Mouse (Mus musculus): ENCODE measurements around the gene Naga. TPM values are rescaled to one million over a fixed set of nuclear protein-coding genes. Genes with fewer than 3 reads are reported as not detected.
A peak's percentile ranks its signal among the peaks of the same experiment; 100 is the strongest.

The Naga gene
- polyA plus RNA-seq, 1 experiment from 2014 or later = 22.4 TPM

DNA sequence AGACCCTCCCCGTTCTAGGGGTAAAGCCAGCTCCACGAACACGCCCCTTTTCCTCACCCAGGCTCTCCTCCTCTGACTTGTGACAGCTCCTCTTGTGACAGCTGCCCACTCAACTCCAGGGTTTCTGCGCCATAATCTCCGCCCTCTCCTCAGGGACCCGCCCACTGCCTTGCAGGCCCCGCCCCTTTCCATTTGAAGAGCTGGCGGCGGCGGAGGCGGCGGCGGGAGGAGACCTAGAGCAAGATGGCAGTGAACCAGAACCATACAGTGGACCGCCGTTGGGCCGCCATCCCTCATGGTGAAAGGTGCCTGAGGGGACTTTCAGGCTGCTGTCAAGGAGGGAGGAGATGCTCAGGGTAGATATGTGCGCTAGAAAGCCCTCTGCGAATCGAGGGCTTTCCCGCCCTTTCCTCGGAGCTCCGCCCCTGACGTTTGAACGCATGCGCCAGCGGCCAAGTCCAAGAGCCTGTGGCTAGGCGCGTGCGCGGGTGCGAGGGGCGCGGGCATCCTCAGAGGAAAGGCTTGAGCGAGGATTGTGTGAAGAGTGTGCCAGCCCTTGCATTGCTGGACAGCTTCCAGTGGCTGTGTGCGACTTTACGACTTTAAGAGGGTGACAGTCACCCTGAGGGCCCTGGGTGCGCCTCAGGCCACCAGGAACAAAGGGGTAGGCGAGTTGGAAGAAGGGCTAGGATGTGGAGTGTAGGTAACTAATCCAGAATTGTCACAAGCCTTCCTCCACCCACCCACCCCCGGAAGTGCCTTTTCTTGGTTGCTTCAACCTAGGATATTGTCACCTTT lies 39.8 kb downstream of the Naga start, which contains the start of gene Wbp2nl:
Gene Wbp2nl (plus strand): TSS at position 191 of the 798 bp plus-strand sequence.
- Histone ChIP-seq H3K4me1 (peaks cover 11% of the 10 kb centered on the region), H3K4me3 (no peak within 1 kb of the TSS), H3K27me3 (ENCODE audit: low read depth, poor library complexity, severe bottlenecking) (peaks cover 14% of the 10 kb centered on the region), H3K9me3 (replicated peaks) (0 out of 2 replicates have a peak, but pooled peaks cover 5% of the 10 kb centered on the region), H3K36me3 (no peaks in the 10 kb centered on the region), H3K27ac (replicated peaks) (no peak within 1 kb of the TSS)
- DNase-seq (ENCODE audit: low spot score) = no peak
- WGBS = 60% methylated on average over 39 of the region's 39 CpGs

DNA sequence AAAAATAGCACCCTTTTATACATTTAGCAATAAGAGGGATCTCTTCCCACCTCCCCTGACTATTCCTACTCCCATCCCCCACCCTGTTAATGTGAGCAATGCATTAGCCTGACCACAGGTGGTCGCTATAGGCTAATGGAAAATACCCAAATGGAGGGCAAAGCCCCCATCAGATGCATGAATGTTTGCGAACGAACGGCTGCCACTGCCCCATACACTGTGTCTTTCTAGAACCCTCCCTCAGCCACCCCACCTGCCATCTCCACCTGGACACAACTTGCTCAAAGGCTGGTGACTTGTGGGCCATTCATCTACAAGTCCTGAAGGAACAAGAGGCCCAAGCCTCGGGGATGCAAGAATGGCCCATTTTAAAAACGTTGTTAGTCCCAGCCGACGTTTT lies 44.7 kb downstream of the Naga start:
- Histone ChIP-seq H3K4me1 (peaks cover 34% of the 10 kb centered on the region), H3K36me3 (peaks cover 34% of the 10 kb centered on the region), H3K27me3 (ENCODE audit: low read depth, poor library complexity, severe bottlenecking) (peaks cover 7% of the 10 kb centered on the region), H3K27ac (replicated peaks) (0 out of 2 replicates have a peak overlapping the region, but pooled peaks have one; percentile 46), H3K4me3 (no peak overlapping the region), H3K9me3 (replicated peaks) (0 out of 2 replicates have a peak, but pooled peaks cover 5% of the 10 kb centered on the region)
- peak; percentile 36 for DNase-seq (ENCODE audit: low spot score)
- WGBS = 55% methylated on average over 8 of the region's 8 CpGs

GRCm38 (mm10) chr15:82293271-82293711 lies 45.4 kb downstream of the Naga start:
- Histone ChIP-seq H3K9me3 (replicated peaks) (no peaks in the 10 kb centered on the region), H3K36me3 (peaks cover 42% of the 10 kb centered on the region), H3K4me1 (peaks cover 30% of the 10 kb centered on the region), H3K4me3 (peak overlapping the region; percentile 31), H3K27me3 (ENCODE audit: low read depth, poor library complexity, severe bottlenecking) (no peaks in the 10 kb centered on the region), H3K27ac (replicated peaks) (peak overlapping the region; percentile 57)
- DNase-seq (ENCODE audit: low spot score) = peak; percentile 73
- 8% methylated on average over 7 of the region's 7 CpGs for WGBS

DNA sequence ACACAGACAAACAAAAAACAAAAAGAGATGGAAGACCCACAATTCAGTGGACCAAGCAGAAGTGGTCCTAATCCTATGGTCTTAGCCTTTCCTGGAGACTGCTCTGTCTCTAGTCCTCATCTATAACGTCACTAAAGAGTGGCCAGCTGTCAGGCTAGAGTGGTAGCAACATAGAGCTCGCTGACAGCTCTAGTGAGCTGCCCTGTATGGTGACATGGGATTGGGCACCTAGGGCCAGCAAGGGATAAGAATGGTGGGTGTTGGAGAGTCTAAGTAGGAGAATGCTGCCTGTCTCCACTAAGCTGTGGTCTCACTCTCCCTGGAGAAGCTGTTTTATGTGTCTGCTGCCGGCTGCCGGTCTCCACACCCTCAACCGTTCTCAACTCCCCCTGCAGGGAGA lies 45.9 kb downstream of the Naga start:
- Histone ChIP-seq H3K9me3 (replicated peaks) (no peaks in the 10 kb centered on the region), H3K36me3 (peaks cover 46% of the 10 kb centered on the region), H3K4me3 (peak overlapping the region; percentile 31), H3K27ac (replicated peaks) (peak overlapping the region; percentile 57), H3K4me1 (peaks cover 30% of the 10 kb centered on the region), H3K27me3 (ENCODE audit: low read depth, poor library complexity, severe bottlenecking) (no peaks in the 10 kb centered on the region)
- no peak for DNase-seq (ENCODE audit: low spot score)
- WGBS = 34% methylated on average over 5 of the region's 5 CpGs

- no peak overlapping the region for H3K4me3 ChIP-seq
- peaks cover 30% of the 10 kb centered on the region for H3K4me1 ChIP-seq
- DNase-seq (ENCODE audit: low spot score) = no peak
- H3K27me3 ChIP-seq (ENCODE audit: low read depth, poor library complexity, severe bottlenecking) = no peaks in the 10 kb centered on the region
- peaks cover 72% of the 10 kb centered on the region for H3K36me3 ChIP-seq
- H3K9me3 ChIP-seq (replicated peaks) = no peaks in the 10 kb centered on the region
- 91% methylated on average over 7 of the region's 7 CpGs for WGBS
- no peak overlapping the region for H3K27ac ChIP-seq (replicated peaks)
Observed at GRCm38 (mm10) chr15:82290252-82290651, 48.5 kb downstream of the Naga start.

DNA sequence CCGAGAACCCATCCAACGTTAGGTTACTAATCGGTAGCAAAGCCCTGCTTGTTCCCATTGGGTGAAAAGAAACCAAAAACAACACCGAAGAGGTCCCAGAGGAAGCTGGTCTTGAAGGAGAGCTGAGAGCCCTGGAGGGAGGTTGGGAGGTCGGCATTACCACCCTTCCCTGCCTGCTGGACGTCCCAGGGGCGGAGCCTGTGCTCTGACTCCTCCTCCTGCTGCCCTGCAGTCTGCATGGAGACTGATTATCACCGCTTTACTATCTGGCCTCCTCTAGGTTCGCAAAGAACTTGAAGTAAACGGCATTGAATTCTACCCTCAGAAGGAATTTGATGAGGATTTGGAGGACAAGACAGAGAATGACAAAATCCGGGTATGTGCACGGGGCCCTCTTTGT lies 52.6 kb downstream of the Naga start:
- Histone ChIP-seq H3K4me3 (no peak overlapping the region), H3K4me1 (no peaks in the 10 kb centered on the region), H3K9me3 (replicated peaks) (no peaks in the 10 kb centered on the region), H3K27me3 (ENCODE audit: low read depth, poor library complexity, severe bottlenecking) (no peaks in the 10 kb centered on the region), H3K27ac (replicated peaks) (no peak overlapping the region), H3K36me3 (peaks cover 99% of the 10 kb centered on the region)
- DNase-seq (ENCODE audit: low spot score) = no peak
- 73% methylated on average over 12 of the region's 12 CpGs for WGBS

- 89% methylated on average over 4 of the region's 4 CpGs for WGBS
- no peak overlapping the region for H3K27ac ChIP-seq (replicated peaks)
- no peaks in the 10 kb centered on the region for H3K9me3 ChIP-seq (replicated peaks)
- no peaks in the 10 kb centered on the region for H3K27me3 ChIP-seq (ENCODE audit: low read depth, poor library complexity, severe bottlenecking)
- H3K4me3 ChIP-seq = no peak overlapping the region
- peaks cover 26% of the 10 kb centered on the region for H3K4me1 ChIP-seq
- no peak for DNase-seq (ENCODE audit: low spot score)
- peaks cover 91% of the 10 kb centered on the region for H3K36me3 ChIP-seq
Observed at GRCm38 (mm10) chr15:82280638-82281037, 58.1 kb downstream of the Naga start.

Other genes starting within 250 kb of the Naga start
- gene Ccdc134, start 211.0 kb downstream of the Naga start, polyA plus RNA-seq (2016; fragmentation: Nextera tagmentation; extraction: Ambion mirVana) = 23.0 and 25.6 TPM in 2 replicates
- gene Srebf2, start 191.7 kb downstream of the Naga start, polyA plus RNA-seq (2016; fragmentation: Nextera tagmentation; extraction: Ambion mirVana) = 214 and 239 TPM in 2 replicates
- 0.16 and 0.52 TPM in 2 replicates for gene Shisa8, start 126.1 kb downstream of the Naga start, polyA plus RNA-seq (2016; fragmentation: Nextera tagmentation; extraction: Ambion mirVana)
- 0.07 TPM in 1 of 2 replicates, not detected in the other for gene Tnfrsf13c, start 114.6 kb downstream of the Naga start, polyA plus RNA-seq (2016; fragmentation: Nextera tagmentation; extraction: Ambion mirVana)
- gene Cenpm, start 94.2 kb downstream of the Naga start, polyA plus RNA-seq (2016; fragmentation: Nextera tagmentation; extraction: Ambion mirVana) = 94.9 and 102 TPM in 2 replicates
- gene 1500009C09Rik, start 86.5 kb downstream of the Naga start, polyA plus RNA-seq (2016; fragmentation: Nextera tagmentation; extraction: Ambion mirVana) = 0.15 and 0.36 TPM in 2 replicates
- gene Sept3, start 64.0 kb downstream of the Naga start, polyA plus RNA-seq (2016; fragmentation: Nextera tagmentation; extraction: Ambion mirVana) = 83.4 and 109 TPM in 2 replicates
- 0.11 and 0.25 TPM in 2 replicates for gene Wbp2nl, start 40.0 kb downstream of the Naga start, polyA plus RNA-seq (2016; fragmentation: Nextera tagmentation; extraction: Ambion mirVana)
- gene Pheta2, start within 50 bp of the Naga start, polyA plus RNA-seq (2016; fragmentation: Nextera tagmentation; extraction: Ambion mirVana) = 4.2 and 5.4 TPM in 2 replicates
- 253 and 265 TPM in 2 replicates for gene Smdt1, start within 50 bp of the Naga start, polyA plus RNA-seq (2016; fragmentation: Nextera tagmentation; extraction: Ambion mirVana)
- gene Ndufa6, start 15.4 kb upstream of the Naga start, polyA plus RNA-seq (2016; fragmentation: Nextera tagmentation; extraction: Ambion mirVana) = 258 and 270 TPM in 2 replicates
- 2.8 and 4.5 TPM in 2 replicates for gene Cyp2d22, start 41.3 kb upstream of the Naga start, polyA plus RNA-seq (2016; fragmentation: Nextera tagmentation; extraction: Ambion mirVana)
- not detected in 2 replicates for gene Cyp2d11, start 55.1 kb upstream of the Naga start, polyA plus RNA-seq (2016; fragmentation: Nextera tagmentation; extraction: Ambion mirVana)
- not detected in 2 replicates for gene Cyp2d10, start 68.3 kb upstream of the Naga start, polyA plus RNA-seq (2016; fragmentation: Nextera tagmentation; extraction: Ambion mirVana)
- not detected in 2 replicates for gene Cyp2d9, start 94.5 kb upstream of the Naga start, polyA plus RNA-seq (2016; fragmentation: Nextera tagmentation; extraction: Ambion mirVana)
- gene Cyp2d12, start 216.1 kb upstream of the Naga start, polyA plus RNA-seq (2016; fragmentation: Nextera tagmentation; extraction: Ambion mirVana) = not detected in 2 replicates

Data from midbrain, embryonic 10.5 days (tissue).